Mouse (Mus musculus): ENCODE measurements around the gene Bbs4.

GRCm38 (mm10) chr9:59346176-59346575 lies 7.1 kb downstream of the Bbs4 start:
- TF ChIP-seq POLR2A (IDR thresholded peaks at IDR 0.05; ENCODE audit: extremely low read depth, insufficient read depth, low read length) = no peak
- TF ChIP-seq CTCF (IDR thresholded peaks at IDR 0.05; ENCODE audit: extremely low read depth, insufficient read depth, low read length) = no peak
